Mouse (Mus musculus): ENCODE results near the gene Fgfr3. TPM values are rescaled to one million over a fixed set of nuclear protein-coding genes. Genes with fewer than 3 reads are reported as not detected.
A peak's percentile ranks its signal among the peaks of the same experiment; 100 is the strongest.

Gene Fgfr3
- total RNA-seq, 2 experiments from 2014 or later: 112 to 140 TPM

DNA sequence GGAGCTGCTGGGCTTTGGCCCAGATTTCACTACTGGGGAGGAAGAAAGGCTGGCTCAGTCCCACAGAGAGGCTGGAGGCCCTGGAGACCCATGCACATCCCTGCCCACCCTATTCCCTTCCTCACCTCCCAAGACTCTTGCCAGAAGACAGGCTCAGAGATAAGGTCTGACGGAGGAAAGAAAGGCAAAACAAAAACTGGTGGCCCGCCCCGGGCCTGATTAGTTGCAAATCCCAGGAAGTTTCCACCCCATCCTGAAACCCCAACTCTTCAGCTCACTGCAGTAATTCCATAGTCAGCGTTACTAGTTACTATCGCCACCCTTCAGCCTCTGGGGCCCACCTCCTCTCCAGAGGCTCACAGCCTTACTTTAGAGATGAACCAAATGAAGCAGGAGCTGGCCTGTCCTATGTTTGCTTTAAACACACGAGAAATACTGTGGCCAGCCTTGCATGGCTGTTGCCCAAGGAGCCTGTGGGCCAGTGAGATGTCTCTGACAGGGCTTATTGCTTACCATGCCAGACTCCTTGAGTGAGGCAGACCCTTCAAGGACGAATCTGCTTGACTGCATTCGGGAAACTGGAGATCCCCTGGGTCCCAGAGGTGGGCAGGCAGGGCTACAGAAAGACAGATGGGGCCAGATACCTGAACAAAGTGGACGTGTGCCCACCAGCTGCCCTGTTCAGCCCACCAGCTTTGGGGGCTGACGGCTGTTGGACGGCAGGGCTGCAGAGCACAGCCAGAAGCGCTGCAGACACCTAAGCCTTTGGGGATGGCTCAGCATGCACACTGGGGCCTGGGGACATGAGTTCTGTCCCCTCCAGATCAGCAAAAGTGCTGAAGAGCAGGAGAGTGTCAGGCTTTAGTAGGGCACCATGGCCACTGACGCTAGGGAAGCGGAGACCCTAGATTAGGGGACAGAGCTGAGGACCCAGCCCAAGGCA lies 32.9 kb upstream of the Fgfr3 start:
- Histone ChIP-seq H3K4me3 (no peak overlapping the region), H3K27ac (peak overlapping the region; percentile 9; the same call in 1 of the 2 replicates)
- no peak for DNase-seq (ENCODE audit: extremely low spot score in 1 of 2, low spot score in 2 of 2)
- no peak for TF ChIP-seq CTCF (IDR thresholded peaks at IDR 0.05)
- intact Hi-C loops (cut with DNase I): loop anchor here (5.0 kb wide), 1 partner anchor 34 kb away; the partner anchor contains the start of gene Fgfr3

DNA sequence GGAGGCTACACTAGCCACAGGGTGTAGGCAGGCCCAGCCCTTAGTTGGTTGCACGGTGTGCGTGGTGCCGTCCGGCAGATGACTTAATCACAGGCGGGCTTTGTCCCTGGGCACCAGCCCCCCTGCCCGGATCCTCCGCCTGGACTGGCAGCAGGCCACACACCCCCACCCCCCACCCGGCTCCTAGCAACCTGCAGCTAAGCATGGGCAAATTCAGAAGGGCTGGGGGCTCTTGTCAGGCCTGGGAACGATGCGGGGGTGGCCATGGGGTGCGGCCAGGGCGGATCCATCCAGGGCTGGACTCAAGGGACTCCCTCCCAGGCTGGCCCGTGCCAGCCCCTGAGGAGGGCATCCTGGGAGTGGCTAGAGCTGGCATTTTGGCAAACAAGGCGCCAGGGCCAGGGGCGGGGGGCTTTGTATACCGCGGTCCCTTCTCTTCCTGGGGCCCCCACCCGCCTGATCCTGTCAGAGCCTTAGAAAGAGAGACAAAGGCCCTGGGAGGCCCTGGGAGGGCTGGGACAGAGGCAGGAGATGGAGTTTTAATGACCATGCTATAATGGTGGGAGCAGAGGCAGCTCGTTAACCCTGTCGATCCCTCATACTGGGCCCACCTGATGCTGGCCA lies 32.1 kb upstream of the Fgfr3 start:
- Histone ChIP-seq H3K4me3 (no peak overlapping the region), H3K27ac (peak overlapping the region; percentile 55; the same call in 1 of the 2 replicates)
- TF ChIP-seq CTCF (IDR thresholded peaks at IDR 0.05): no peak
- DNase-seq (ENCODE audit: extremely low spot score in 1 of 2, low spot score in 2 of 2): peak in 1 of 2 experiments; percentile 34
- intact Hi-C loops (cut with DNase I): loop anchor here (5.0 kb wide), 1 partner anchor 33 kb away; the partner anchor contains the start of gene Fgfr3

DNA sequence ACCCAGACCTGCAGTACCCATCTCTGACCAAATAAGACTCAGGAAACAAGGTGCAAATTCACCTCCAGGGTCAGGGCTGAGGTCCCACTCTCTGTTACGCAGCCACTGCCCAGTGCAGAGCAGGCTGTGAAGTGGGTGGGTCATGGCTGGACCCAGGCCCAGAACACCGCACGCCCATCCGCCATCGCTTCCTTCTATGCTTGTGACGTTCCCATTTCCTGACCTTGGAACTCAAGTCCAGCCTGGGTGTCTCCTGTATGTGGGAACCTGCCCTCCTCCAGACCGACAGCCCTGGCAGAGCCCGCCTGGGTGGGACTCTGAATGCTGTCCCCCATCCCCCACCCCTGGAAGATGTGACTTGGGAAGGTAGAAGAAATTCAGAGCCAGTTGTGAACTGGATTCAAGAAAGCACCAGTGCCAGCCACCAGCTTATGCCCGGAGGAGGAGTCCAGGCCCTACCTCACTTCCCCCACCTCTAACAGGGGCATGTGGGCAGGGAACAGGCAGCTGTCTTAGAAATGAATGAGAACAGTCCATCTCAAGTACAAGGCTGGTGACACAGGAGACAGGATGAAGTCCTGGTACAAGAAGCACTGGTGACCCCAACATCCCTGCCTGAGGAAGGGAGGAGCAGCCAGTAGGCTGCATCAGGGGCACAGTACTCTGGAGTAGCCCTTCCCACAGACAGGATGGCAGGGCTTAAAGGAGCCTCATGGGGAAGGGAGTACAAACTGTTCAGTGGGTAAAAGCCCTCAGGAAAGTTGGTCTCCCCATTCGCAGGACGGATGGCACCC lies 31.4 kb upstream of the Fgfr3 start:
- TF ChIP-seq CTCF (IDR thresholded peaks at IDR 0.05): no peak
- no peak for DNase-seq (ENCODE audit: extremely low spot score in 1 of 2, low spot score in 2 of 2)
- intact Hi-C loops (cut with DNase I): loop anchor here (5.0 kb wide), 1 partner anchor 32 kb away; the partner anchor contains the start of gene Fgfr3
- Histone ChIP-seq H3K27ac (peak overlapping the region; percentile 55; the same call in 1 of the 2 replicates), H3K4me3 (no peak overlapping the region)

DNA sequence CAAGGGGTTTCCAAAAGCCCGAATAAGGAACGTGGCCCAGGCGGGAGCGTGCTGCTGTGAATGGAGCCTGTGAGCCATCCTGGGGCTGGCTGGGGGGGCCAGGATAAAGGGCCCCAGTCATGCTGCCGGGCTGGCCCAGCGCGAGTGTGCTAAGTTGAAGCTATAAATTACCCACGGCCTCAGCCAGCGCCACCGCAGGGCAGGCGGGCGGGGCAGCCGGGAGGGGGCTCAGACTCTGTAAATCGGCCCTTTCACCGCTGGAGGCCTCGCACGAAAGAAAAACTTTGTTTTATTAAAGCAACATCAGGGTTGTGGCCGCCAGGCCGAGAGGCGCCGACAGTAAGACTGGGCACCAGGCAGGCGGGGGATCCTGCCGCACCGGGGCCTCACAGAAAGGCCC lies 29.1 kb upstream of the Fgfr3 start:
- TF ChIP-seq CTCF (IDR thresholded peaks at IDR 0.05): no peak
- H3K4me3 ChIP-seq: no peak overlapping the region
- intact Hi-C loops (cut with DNase I): no loop called here
- no peak overlapping the region for H3K27ac ChIP-seq
- DNase-seq (ENCODE audit: extremely low spot score in 1 of 2, low spot score in 2 of 2): no peak

DNA sequence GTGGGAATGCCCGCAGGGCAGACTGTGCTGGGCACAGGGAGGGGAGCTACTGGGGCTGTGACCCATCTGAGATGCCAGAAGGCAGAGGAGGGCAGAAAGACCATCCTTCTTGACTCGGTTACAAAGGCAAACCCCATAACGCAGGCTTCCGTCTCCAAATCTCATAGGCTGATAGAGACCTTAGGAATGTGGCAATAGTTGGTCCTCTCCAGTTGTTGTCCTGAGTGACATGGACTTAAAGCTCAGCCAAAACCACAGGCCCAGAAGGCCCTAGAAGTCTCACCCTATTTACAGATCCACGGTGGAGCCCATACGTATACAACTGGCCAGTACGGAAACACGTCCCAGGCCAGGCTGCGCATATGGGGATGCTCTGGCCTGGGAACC lies 27.0 kb upstream of the Fgfr3 start:
- intact Hi-C loops (cut with DNase I): no loop called here
- no peak overlapping the region for H3K4me3 ChIP-seq
- DNase-seq (ENCODE audit: extremely low spot score in 1 of 2, low spot score in 2 of 2): no peak
- no peak for TF ChIP-seq CTCF (IDR thresholded peaks at IDR 0.05)
- H3K27ac ChIP-seq: no peak overlapping the region

DNA sequence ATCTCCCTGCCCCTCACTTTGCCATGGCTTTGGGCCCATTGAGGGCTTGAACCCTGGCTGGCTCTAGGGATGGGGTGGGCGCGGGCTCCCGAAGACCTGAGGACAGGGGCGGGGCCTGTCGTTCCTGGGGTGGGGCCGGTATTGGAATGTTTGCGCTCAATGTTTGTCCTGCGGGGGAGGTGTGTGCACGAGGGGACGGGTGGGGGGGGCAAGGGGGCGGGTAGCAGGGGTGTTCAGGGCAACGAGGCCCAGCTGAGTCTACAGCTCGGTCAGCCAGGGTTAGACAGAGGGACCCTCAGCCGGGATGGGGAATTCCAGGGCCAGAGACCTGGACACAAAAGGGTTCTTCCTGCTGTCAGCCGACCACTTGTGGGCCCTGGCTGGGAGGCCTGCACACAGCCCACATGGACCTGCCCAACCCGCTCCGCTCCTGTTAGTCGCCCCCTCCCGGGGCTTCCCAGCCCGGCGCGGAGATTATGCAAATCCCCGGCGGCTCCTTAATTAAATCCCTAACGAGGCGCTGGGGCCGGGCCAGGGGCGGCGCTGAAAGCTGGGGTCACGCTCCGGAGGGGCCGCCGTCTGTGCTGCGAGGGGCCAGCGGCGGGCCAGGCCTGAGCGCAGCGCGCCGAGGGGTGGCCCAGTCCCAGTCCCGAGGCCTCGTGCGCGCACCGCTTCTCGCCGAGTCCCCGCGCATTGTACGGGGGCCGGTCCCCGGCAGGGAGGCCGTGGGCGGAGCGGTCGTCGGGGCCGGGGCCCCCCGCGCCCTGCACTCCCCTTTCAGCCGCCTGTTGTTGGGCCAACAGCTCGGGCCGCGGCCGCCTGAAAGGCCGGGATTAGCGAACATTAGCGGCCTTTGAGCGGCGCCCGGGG lies 26.4 kb upstream of the Fgfr3 start:
- intact Hi-C loops (cut with DNase I): no loop called here
- Histone ChIP-seq H3K4me3 (peak overlapping the region; percentile 49), H3K27ac (no peak overlapping the region)
- no peak for TF ChIP-seq CTCF (IDR thresholded peaks at IDR 0.05)
- DNase-seq (ENCODE audit: extremely low spot score in 1 of 2, low spot score in 2 of 2): peak; percentile 48 to 59

DNA sequence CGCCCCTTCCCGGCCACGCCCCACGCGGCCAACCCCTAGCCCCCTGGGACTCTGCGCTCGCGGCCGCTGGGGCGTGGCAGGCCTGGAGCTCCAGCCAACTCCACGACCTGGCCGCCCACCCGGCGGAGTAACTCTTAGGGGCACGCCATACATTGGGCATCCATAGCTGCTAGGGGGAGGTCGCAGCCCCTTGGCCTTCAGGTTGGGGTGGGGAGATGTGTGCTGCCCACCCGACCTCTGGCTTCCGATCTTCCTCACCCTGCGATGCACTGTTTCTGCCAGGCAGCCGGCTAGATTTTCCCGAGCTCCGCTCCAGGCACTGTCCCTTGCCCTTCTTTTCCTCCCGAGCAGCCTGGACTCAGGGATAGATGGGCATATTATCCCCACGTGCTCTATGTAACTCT lies 25.8 kb upstream of the Fgfr3 start:
- Histone ChIP-seq H3K4me3 (peak overlapping the region; percentile 49), H3K27ac (no peak overlapping the region)
- intact Hi-C loops (cut with DNase I): no loop called here
- no peak for TF ChIP-seq CTCF (IDR thresholded peaks at IDR 0.05)
- DNase-seq (ENCODE audit: extremely low spot score in 1 of 2, low spot score in 2 of 2): no peak

DNA sequence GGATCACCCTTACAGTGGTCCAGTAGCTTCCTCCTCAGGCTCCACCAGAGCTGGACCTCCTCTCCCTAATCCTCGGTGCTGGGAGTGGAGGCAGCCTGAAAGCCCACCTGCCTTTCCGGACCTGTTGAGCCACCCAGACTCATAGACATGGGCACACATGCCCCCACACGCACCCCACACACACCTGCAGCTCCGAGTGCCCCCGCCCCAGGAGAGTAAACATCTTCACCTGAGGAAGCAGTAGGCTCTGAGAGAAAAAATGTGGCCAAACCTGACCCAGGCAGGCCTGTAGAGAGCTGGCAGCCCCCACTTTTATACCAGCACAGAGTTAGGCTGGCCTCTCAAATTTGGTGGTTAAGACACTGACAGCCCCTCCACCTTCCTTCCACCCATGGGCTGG lies 25.0 kb upstream of the Fgfr3 start:
- no peak for TF ChIP-seq CTCF (IDR thresholded peaks at IDR 0.05)
- Histone ChIP-seq H3K27ac (no peak overlapping the region), H3K4me3 (no peak overlapping the region)
- DNase-seq (ENCODE audit: extremely low spot score in 1 of 2, low spot score in 2 of 2): no peak
- intact Hi-C loops (cut with DNase I): no loop called here

DNA sequence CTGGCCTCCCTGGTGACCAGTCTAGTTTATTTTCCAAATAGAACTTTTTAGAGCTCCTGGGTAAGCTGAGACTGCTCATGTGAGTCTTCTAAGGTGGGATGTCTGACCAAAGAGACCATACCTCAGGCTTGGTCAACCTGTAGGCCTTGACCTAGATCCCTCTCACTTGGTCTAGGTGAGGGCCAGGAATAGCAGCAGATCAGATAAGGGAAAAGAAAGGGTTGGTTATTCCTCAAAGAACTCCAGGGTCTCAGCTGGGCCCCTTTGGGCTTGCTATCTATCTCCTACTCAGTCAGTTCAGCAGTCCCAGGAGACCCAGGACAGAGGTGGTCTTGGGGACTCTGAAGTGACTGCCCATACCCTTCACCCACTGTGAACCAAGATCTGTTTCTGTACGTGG lies 23.9 kb upstream of the Fgfr3 start:
- no peak overlapping the region for H3K27ac ChIP-seq
- TF ChIP-seq CTCF (IDR thresholded peaks at IDR 0.05): no peak
- intact Hi-C loops (cut with DNase I): no loop called here
- no peak for DNase-seq (ENCODE audit: extremely low spot score in 1 of 2, low spot score in 2 of 2)
- H3K4me3 ChIP-seq: no peak overlapping the region

DNA sequence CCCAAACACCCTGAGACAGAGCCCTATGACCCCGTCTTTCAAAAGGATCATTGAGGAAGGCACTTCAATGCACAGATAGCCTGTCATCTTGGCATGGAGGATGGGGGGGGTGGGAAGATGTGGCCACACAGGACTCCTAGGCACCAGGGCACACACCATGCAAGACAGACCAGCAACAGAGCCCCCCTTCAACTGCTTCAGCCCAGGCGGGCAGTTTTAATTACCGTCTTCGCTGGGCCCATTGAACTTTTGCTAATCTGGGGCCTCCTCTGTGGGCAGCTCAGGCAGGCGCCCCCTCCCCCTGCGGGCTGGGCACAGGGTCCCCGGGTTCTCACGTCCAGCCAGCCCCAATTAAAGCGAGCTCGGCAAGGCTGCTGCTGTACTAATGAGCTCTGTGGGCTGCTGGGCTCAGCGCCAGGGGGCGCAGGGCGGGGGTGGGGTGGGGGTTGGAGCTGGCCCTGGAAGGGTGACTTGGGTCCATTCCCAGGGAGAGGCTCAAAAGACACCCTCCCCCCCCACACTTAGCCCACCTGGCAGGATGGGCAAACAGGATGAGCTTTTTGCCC lies 23.4 kb upstream of the Fgfr3 start:
- intact Hi-C loops (cut with DNase I): no loop called here
- TF ChIP-seq CTCF (IDR thresholded peaks at IDR 0.05): no peak
- H3K4me3 ChIP-seq: no peak overlapping the region
- peak in 1 of 2 experiments; percentile 64 for DNase-seq (ENCODE audit: extremely low spot score in 1 of 2, low spot score in 2 of 2)
- no peak overlapping the region for H3K27ac ChIP-seq
